Mouse (Mus musculus): ENCODE data around the gene Mcat. TPM values are rescaled to one million over a fixed set of nuclear protein-coding genes. Genes with fewer than 3 reads are reported as not detected.
A peak's percentile ranks its signal among the peaks of the same experiment; 100 is the strongest.

Mcat gene
- polyA plus RNA-seq, 1 experiment from 2014 or later, result 31.8 TPM

DNA sequence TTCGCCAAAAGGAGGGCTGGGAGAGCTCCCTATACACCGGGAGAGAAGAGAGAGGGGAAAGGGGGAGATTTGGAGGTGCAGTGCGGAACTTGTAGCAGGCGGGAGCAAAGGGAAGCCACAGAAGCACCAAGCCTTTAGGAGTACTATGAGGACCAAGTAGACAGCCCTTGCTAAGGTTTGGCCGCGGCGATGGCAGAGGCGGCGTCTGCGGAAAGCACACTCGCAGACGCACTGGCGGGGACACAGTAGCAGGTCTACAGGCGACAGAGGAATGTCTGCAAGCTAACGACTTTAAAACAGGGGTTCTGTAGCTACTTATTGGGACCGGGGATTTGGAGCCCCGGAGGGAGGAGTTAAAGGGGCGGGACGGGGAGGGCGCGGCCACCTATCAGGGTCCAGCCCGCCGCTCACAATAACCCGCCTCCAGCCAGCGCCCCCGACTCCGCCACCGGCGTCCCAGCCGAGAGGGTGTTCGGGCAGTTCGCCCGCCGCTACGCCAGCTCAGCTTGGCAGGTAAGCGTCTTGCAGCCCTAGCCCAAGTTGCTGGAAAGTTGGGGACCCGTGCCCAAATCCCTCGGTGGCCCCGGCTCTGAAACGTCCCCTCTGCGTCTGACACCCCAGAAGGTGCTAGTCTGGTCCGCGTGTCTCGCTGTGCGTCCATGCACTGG, 37.0 kb downstream of the Mcat start, which contains the start of gene Bik:
Bik (plus strand) TSS at position 439 of the 668 bp plus-strand sequence.
- H3K27me3 ChIP-seq (ENCODE audit: control insufficient read depth, insufficient read depth, low read length), result peaks cover 16% of the 10 kb centered on the region
- peak within 1 kb of the TSS; percentile 25; the same call in 1 of the 2 replicates for H3K9ac ChIP-seq (replicated peaks; ENCODE audit: low read depth, low read length)
- H3K9me3 ChIP-seq (ENCODE audit: control insufficient read depth, low read length), result no peaks in the 10 kb centered on the region
- peak; percentile 31; the same call in 1 of the 2 replicates for ATAC-seq (ENCODE audit: low read depth)
- peak within 1 kb of the TSS; percentile 93 for H3K4me2 ChIP-seq (ENCODE audit: low read depth, low read length)
- H3K4me1 ChIP-seq (ENCODE audit: control insufficient read depth, insufficient read depth, low read length), result peaks cover 15% of the 10 kb centered on the region
- H3K27ac ChIP-seq (ENCODE audit: low read depth, low read length), result no peak within 1 kb of the TSS
- no peaks in the 10 kb centered on the region for H3K36me3 ChIP-seq (ENCODE audit: control insufficient read depth, insufficient read depth, low read length)
- peak within 1 kb of the TSS; percentile 36 for H3K4me3 ChIP-seq (ENCODE audit: low read depth, low read length)
- under 1% methylated on average over 45 of the region's 45 CpGs for WGBS

DNA sequence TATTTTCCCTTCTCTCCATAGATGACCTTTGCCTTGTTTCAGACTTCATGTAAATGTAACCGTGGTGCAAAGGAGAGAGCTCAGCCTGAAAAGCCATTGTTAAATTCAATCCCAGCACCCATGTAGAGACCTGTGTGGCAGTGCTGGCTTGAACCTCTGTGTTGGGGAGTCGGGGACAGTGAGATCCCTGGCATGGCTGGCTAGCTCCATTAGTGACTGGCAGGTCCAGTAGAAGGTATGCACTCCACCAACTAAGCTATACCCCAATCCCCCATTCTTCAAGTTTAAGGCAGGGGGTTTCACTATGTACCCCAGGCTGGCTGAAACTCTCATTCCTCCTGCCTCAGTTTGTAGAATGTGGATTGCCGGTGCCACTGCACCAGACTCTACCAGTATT, 39.3 kb downstream of the Mcat start:
- H3K9ac ChIP-seq (replicated peaks; ENCODE audit: low read depth, low read length), result no peak overlapping the region
- no peak for ATAC-seq (ENCODE audit: low read depth)
- peaks cover 16% of the 10 kb centered on the region for H3K27me3 ChIP-seq (ENCODE audit: control insufficient read depth, insufficient read depth, low read length)
- WGBS, result 84% methylated on average over 3 of the region's 3 CpGs
- H3K4me2 ChIP-seq (ENCODE audit: low read depth, low read length), result no peak overlapping the region
- H3K27ac ChIP-seq (ENCODE audit: low read depth, low read length), result no peak overlapping the region
- H3K4me1 ChIP-seq (ENCODE audit: control insufficient read depth, insufficient read depth, low read length), result peaks cover 15% of the 10 kb centered on the region
- no peaks in the 10 kb centered on the region for H3K36me3 ChIP-seq (ENCODE audit: control insufficient read depth, insufficient read depth, low read length)
- no peak overlapping the region for H3K4me3 ChIP-seq (ENCODE audit: low read depth, low read length)
- H3K9me3 ChIP-seq (ENCODE audit: control insufficient read depth, low read length), result no peaks in the 10 kb centered on the region

DNA sequence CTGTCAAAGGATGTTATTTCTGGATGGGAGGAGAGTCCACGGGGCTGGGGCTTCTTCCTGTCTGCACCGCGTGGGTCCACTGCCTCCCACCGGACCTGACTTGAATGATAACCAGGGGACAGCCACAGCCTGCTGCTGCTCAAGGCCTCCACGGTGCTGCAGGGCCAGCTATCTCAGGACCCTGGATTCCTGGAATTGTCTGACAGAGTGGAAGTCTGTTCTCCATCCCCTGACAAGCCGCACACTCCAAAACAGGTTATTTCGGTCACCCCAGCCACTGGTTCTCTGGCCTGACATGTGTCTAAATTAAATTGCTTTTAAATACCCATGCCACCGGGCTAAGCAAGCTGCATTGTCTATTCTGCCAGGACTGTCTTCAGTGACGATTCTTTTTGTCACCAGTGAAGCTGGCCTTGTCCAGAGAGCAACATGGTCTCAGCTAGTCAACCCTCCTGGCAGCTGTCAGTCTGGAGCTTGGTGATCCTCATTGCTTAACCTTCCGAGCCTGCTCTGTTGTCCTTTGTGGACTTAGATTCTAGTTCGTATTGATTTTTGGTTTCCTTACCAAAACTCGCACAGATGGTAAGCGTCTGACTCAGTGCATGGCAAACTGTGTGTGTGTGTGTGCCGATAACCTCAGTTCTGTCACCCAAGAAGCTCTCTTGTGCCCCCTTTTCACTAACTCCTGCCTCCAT, 39.8 kb downstream of the Mcat start:
- H3K4me3 ChIP-seq (ENCODE audit: low read depth, low read length), result no peak overlapping the region
- H3K9ac ChIP-seq (replicated peaks; ENCODE audit: low read depth, low read length), result no peak overlapping the region; the same call in 1 of the 2 replicates
- no peak overlapping the region for H3K4me2 ChIP-seq (ENCODE audit: low read depth, low read length)
- H3K9me3 ChIP-seq (ENCODE audit: control insufficient read depth, low read length), result no peaks in the 10 kb centered on the region
- H3K36me3 ChIP-seq (ENCODE audit: control insufficient read depth, insufficient read depth, low read length), result no peaks in the 10 kb centered on the region
- no peak overlapping the region for H3K27ac ChIP-seq (ENCODE audit: low read depth, low read length)
- peaks cover 15% of the 10 kb centered on the region for H3K4me1 ChIP-seq (ENCODE audit: control insufficient read depth, insufficient read depth, low read length)
- peaks cover 16% of the 10 kb centered on the region for H3K27me3 ChIP-seq (ENCODE audit: control insufficient read depth, insufficient read depth, low read length)
- 61% methylated on average over 14 of the region's 14 CpGs for WGBS
- no peak for ATAC-seq (ENCODE audit: low read depth)

DNA sequence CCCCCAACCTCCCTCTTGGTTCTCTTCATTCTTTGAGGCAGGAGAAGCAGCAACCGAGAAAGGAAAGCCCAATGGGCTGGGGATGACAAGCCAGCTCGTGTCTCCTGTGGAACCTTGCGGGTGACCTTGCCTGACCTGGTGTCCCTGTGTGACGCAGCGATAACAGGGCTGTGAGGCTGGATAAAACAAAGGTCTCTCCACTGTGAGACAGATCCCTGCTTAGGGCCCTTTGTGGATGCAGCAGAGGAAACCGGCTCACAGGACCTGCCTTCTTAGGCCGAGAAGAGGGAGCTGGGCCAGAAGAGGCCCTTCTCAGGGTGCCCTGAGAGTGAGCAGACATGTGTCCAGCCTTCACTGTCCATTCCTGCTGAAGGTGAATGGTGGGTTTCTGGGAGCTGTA, 40.4 kb downstream of the Mcat start:
- H3K4me3 ChIP-seq (ENCODE audit: low read depth, low read length), result no peak overlapping the region
- 26% methylated on average over 7 of the region's 7 CpGs for WGBS
- peaks cover 16% of the 10 kb centered on the region for H3K27me3 ChIP-seq (ENCODE audit: control insufficient read depth, insufficient read depth, low read length)
- H3K4me1 ChIP-seq (ENCODE audit: control insufficient read depth, insufficient read depth, low read length), result peaks cover 15% of the 10 kb centered on the region
- H3K9ac ChIP-seq (replicated peaks; ENCODE audit: low read depth, low read length), result no peak overlapping the region; the same call in 1 of the 2 replicates
- no peaks in the 10 kb centered on the region for H3K36me3 ChIP-seq (ENCODE audit: control insufficient read depth, insufficient read depth, low read length)
- no peak overlapping the region for H3K27ac ChIP-seq (ENCODE audit: low read depth, low read length)
- H3K4me2 ChIP-seq (ENCODE audit: low read depth, low read length), result no peak overlapping the region
- H3K9me3 ChIP-seq (ENCODE audit: control insufficient read depth, low read length), result no peaks in the 10 kb centered on the region
- ATAC-seq (ENCODE audit: low read depth), result no peak

DNA sequence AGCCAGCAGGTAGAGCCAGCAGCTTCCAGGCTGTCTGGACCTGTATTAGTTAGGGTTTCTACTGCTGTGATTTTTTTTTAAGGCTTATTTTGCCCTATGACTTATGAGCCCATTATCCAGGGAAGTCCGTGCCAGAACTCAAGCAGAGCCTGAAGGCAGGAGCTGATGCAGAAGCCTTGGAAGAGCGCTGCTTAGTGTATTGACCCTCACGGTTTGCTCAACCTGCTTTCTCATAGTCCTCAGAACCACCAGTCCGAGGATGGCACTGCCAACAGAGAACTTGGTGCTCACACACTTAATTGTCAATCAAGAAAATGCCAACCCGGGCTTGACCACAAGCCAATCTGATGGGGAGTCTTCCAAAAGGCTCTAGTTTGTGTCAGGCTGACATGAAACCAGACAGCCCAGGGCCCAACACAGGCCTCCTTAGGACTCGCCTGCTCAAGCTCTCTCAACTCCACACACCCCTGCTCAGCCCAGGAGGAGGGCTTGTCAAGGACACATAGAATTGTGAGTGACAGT, 42.7 kb downstream of the Mcat start:
- Histone ChIP-seq H3K9me3 (ENCODE audit: control insufficient read depth, low read length) (no peaks in the 10 kb centered on the region), H3K36me3 (ENCODE audit: control insufficient read depth, insufficient read depth, low read length) (no peaks in the 10 kb centered on the region), H3K4me1 (ENCODE audit: control insufficient read depth, insufficient read depth, low read length) (peaks cover under 1% of the 10 kb centered on the region; the same call in 1 of the 2 replicates), H3K9ac (replicated peaks; ENCODE audit: low read depth, low read length) (no peak overlapping the region), H3K4me2 (ENCODE audit: low read depth, low read length) (no peak overlapping the region), H3K27ac (ENCODE audit: low read depth, low read length) (no peak overlapping the region), H3K4me3 (ENCODE audit: low read depth, low read length) (no peak overlapping the region), H3K27me3 (ENCODE audit: control insufficient read depth, insufficient read depth, low read length) (peaks cover 5% of the 10 kb centered on the region; the same call in 1 of the 2 replicates)
- no peak for ATAC-seq (ENCODE audit: low read depth)
- 80% methylated on average over 6 of the region's 6 CpGs for WGBS

DNA sequence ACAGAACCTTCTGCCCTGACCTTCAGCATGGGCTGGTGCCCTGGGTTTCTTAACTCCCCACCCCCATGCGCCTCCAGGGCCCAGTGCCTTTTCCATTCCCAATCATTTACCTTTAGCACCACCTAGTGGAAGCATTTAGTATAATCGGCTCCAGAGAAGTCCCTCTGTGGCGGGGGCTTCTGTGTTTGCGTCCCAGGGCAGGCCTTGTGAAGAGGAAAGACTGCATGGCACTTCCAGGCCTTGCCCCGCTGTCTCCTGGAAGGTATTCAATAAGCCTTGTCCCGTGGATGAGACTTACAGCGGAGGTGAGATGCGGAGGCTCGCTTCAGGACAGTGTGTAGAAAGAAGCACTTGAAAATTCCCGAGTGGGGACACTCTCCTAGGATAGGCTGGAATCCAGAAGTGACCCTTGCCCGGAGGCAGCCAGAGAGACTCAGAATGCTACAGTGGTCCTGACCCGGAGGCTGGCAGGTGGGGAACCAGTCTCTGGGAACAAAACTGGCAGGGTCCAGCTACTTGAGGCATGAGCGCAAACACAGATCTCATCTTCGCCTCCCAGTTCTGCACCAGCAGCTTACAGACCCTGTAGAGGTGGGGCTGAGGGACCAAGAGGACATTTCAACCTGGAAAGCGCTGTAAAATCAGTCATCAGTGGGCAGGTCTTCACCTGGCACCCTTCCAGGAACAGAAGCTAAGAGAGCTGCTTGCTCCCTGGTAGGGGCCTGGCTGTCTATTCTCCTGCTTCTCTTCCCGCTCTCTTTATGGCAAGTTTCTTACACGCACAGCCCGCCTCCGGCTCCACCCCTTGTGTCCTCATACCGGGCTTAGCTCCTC, 45.2 kb downstream of the Mcat start:
- Histone ChIP-seq H3K27me3 (ENCODE audit: control insufficient read depth, insufficient read depth, low read length) (no peaks in the 10 kb centered on the region), H3K4me3 (ENCODE audit: low read depth, low read length) (no peak overlapping the region), H3K4me2 (ENCODE audit: low read depth, low read length) (peak overlapping the region; percentile 23; the same call in 1 of the 2 replicates), H3K9ac (replicated peaks; ENCODE audit: low read depth, low read length) (no peak overlapping the region), H3K27ac (ENCODE audit: low read depth, low read length) (no peak overlapping the region), H3K4me1 (ENCODE audit: control insufficient read depth, insufficient read depth, low read length) (no peaks in the 10 kb centered on the region), H3K9me3 (ENCODE audit: control insufficient read depth, low read length) (no peaks in the 10 kb centered on the region), H3K36me3 (ENCODE audit: control insufficient read depth, insufficient read depth, low read length) (no peaks in the 10 kb centered on the region)
- peak; percentile 60; the same call in 1 of the 2 replicates for ATAC-seq (ENCODE audit: low read depth)
- 35% methylated on average over 20 of the region's 20 CpGs for WGBS

DNA sequence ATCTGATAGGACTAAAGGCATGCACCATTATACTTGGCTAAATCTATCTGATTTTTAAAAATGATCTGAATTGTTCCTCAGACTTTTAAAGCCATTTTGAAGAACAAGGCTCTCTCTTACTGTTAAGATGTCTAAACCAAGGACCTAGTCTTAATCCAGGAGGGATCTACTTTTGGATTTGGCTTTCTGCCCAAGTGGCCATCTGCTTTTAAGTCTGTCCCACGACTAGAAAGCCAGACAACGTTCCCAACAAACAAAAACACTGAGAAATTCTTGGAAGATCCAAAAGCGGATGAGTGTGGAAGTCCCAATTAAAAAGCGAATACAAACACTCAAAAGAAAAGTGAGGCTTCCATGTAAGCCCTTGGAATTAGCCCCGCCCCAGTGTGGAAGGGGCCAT, 48.6 kb downstream of the Mcat start:
- Histone ChIP-seq H3K9me3 (ENCODE audit: control insufficient read depth, low read length) (no peaks in the 10 kb centered on the region), H3K27ac (ENCODE audit: low read depth, low read length) (no peak overlapping the region), H3K4me2 (ENCODE audit: low read depth, low read length) (no peak overlapping the region), H3K4me1 (ENCODE audit: control insufficient read depth, insufficient read depth, low read length) (no peaks in the 10 kb centered on the region), H3K4me3 (ENCODE audit: low read depth, low read length) (no peak overlapping the region), H3K27me3 (ENCODE audit: control insufficient read depth, insufficient read depth, low read length) (no peaks in the 10 kb centered on the region), H3K36me3 (ENCODE audit: control insufficient read depth, insufficient read depth, low read length) (no peaks in the 10 kb centered on the region), H3K9ac (replicated peaks; ENCODE audit: low read depth, low read length) (no peak overlapping the region)
- WGBS, result 72% methylated on average over 5 of the region's 5 CpGs
- ATAC-seq (ENCODE audit: low read depth), result no peak

DNA sequence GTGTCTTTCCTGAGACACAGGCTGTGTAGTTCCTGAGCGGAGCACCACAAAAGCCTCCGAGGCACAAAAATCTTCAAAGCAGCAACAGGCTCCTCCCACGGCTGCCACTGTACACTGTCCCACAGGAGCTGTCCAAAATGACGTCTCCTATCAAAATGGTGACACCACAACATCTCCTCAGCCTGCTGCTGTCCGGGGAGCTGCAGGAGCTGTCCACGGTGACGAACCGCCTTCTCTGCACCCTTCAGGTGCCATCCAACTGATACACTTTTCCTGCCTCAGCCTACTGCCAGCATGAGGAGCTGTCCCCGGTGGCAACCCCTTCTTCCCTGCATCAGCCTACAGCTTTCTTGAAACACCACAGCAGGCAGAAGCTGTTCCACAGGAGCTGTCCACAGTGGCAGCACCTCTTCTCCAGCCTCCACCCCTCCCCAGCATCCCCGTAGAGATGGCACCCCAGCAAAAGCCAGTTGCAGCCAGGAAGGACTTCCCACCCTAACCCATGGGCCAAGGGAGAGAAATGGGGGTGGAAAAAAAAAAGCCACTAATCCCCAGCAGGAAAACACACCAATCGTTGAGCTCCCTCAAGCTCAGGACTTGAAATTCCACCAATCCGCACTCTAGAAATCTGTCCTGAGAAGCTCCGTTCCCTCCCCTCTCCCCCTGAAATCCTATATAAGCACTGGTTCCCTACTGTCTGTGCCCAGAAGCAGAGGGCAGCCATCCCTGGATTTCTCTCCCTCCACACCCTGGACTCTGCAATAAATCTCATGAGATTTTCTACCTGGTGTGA, 50.9 kb downstream of the Mcat start:
- H3K27me3 ChIP-seq (ENCODE audit: control insufficient read depth, insufficient read depth, low read length), result no peaks in the 10 kb centered on the region
- 85% methylated on average over 13 of the region's 13 CpGs for WGBS
- H3K4me1 ChIP-seq (ENCODE audit: control insufficient read depth, insufficient read depth, low read length), result peaks cover 7% of the 10 kb centered on the region; the same call in 1 of the 2 replicates
- no peak for ATAC-seq (ENCODE audit: low read depth)
- H3K36me3 ChIP-seq (ENCODE audit: control insufficient read depth, insufficient read depth, low read length), result no peaks in the 10 kb centered on the region
- no peak overlapping the region for H3K4me2 ChIP-seq (ENCODE audit: low read depth, low read length)
- no peak overlapping the region for H3K9ac ChIP-seq (replicated peaks; ENCODE audit: low read depth, low read length)
- H3K4me3 ChIP-seq (ENCODE audit: low read depth, low read length), result no peak overlapping the region
- no peak overlapping the region for H3K27ac ChIP-seq (ENCODE audit: low read depth, low read length)
- H3K9me3 ChIP-seq (ENCODE audit: control insufficient read depth, low read length), result no peaks in the 10 kb centered on the region
